Mouse (Mus musculus): ENCODE data around the gene Npas3.

DNA sequence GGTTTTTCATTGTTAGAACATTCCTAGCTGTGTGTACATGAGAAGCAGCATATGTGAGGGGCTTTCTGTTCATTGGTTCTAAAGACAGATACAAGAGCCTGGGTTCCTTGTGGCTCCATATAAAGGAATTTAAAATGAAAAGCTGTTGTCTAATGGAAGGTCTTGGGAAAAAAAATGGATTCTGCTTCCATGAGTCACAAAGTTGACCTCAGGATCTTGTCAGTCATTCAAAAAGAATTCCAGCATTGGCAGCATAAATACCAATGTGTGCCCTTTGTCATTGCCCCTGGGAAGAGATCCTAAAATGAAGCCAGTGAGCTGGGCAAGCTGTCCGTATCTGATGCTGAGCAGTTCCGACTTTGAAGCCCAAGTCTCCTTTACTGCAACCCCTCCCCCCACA lies 700.3 kb downstream of the Npas3 start:
- TF ChIP-seq POLR2A (IDR thresholded peaks at IDR 0.05; ENCODE audit: insufficient read length, low read depth) (no peak), MYOG (IDR thresholded peaks at IDR 0.05; ENCODE audit: control insufficient read depth in 1 of 3, insufficient read depth in 1 of 3, insufficient read length in 2 of 3, low read depth in 2 of 3) (no peak), MAX (IDR thresholded peaks at IDR 0.05; ENCODE audit: low read depth) (no peak), USF1 (IDR thresholded peaks at IDR 0.05; ENCODE audit: low read depth) (no peak), POLR2AphosphoS2 (IDR thresholded peaks at IDR 0.05; ENCODE audit: insufficient read length, low read depth) (no peak), CEBPB (IDR thresholded peaks at IDR 0.05; ENCODE audit: insufficient read depth, poor library complexity, severe bottlenecking) (no peak), E2F4 (IDR thresholded peaks at IDR 0.05; ENCODE audit: insufficient read depth) (no peak), SRF (IDR thresholded peaks at IDR 0.05; ENCODE audit: control insufficient read depth, insufficient read length, low read depth) (no peak), MYOD1 (IDR thresholded peaks at IDR 0.05; ENCODE audit: control insufficient read depth in 1 of 3, insufficient read length in 2 of 3, low read depth in 2 of 3) (no peak), TCF3 (IDR thresholded peaks at IDR 0.05; ENCODE audit: insufficient read length, low read depth) (no peak), TCF12 (IDR thresholded peaks at IDR 0.05; ENCODE audit: insufficient read depth, poor library complexity, severe bottlenecking) (no peak)
